Mouse (Mus musculus): Measurements from ENCODE around the gene 4930523C07Rik. TPM values are rescaled to one million over a fixed set of nuclear protein-coding genes. Genes with fewer than 3 reads are reported as not detected.

Gene 4930523C07Rik
- polyA plus RNA-seq, 1 experiment, result 10.4 TPM

GRCm38 (mm10) chr1:160045056-160045715 is 1.0 kb downstream of the 4930523C07Rik start:
- H3K4me1 ChIP-seq (ENCODE audit: control insufficient read depth, insufficient read depth, low read length), result no peaks in the 10 kb centered on the region
- no peak for TF ChIP-seq POLR2A (IDR thresholded peaks at IDR 0.05; ENCODE audit: low read depth, low read length)
- no peak for TF ChIP-seq CTCF (IDR thresholded peaks at IDR 0.05; ENCODE audit: borderline replicate concordance, insufficient read depth, low read length)
- H3K27ac ChIP-seq (ENCODE audit: insufficient read depth, low read length), result no peak overlapping the region
- peak overlapping the region; percentile 47 for H3K4me3 ChIP-seq (ENCODE audit: insufficient read depth, low read length)

DNA sequence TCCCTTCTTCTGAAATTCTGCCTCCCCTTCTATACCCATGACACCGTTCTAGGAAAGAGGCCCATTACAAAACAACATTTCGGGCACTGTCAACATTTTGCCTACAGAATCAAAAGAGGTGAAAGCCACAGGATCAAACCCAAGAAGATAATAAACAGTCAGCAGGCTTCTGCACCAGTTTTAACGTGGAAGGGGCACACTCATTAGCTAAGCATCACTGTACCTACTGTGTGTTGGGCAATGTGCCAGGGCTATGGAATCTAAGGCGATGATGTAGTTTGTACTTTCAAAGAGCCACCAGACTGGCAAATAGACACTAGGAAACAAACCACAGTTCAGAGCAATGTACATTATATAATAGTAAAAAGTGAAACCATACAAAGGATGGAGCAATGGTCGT is 1.8 kb downstream of the 4930523C07Rik start:
- Histone ChIP-seq H3K4me1 (ENCODE audit: control insufficient read depth, insufficient read depth, low read length) (no peaks in the 10 kb centered on the region), H3K27ac (ENCODE audit: insufficient read depth, low read length) (no peak overlapping the region), H3K4me3 (ENCODE audit: insufficient read depth, low read length) (no peak overlapping the region)
- TF ChIP-seq POLR2A (IDR thresholded peaks at IDR 0.05; ENCODE audit: low read depth, low read length), result no peak
- no peak for TF ChIP-seq CTCF (IDR thresholded peaks at IDR 0.05; ENCODE audit: borderline replicate concordance, insufficient read depth, low read length)

- Histone ChIP-seq H3K4me3 (ENCODE audit: insufficient read depth, low read length) (no peak overlapping the region), H3K4me1 (ENCODE audit: control insufficient read depth, insufficient read depth, low read length) (no peaks in the 10 kb centered on the region), H3K27ac (ENCODE audit: insufficient read depth, low read length) (no peak overlapping the region)
- TF ChIP-seq POLR2A (IDR thresholded peaks at IDR 0.05; ENCODE audit: low read depth, low read length) (no peak), CTCF (IDR thresholded peaks at IDR 0.05; ENCODE audit: borderline replicate concordance, insufficient read depth, low read length) (no peak)
Observed at GRCm38 (mm10) chr1:160046786-160047185, 2.6 kb downstream of the 4930523C07Rik start.

DNA sequence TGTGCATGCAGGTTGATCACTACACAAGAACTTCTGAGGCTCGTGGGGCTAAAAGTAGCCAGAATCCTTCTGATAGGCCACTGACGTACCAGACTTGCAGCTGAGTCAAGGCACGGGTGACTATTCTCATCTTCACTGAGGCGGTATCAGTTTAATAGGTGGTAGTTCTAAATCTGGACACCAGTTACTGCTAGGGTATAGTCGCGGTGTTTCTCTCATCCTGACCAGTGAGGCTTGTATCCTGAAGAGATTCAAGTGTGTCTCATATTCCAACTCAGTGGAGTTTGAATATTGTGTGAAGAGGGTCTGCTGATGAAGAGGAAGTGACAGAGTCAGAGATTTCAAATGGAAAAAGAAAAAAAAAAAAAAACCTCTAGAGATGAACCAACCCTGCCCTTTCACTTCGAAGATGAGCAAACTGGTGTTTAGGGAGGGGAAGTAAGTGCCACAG is 3.3 kb downstream of the 4930523C07Rik start:
- Histone ChIP-seq H3K4me3 (ENCODE audit: insufficient read depth, low read length) (no peak overlapping the region), H3K4me1 (ENCODE audit: control insufficient read depth, insufficient read depth, low read length) (no peaks in the 10 kb centered on the region), H3K27ac (ENCODE audit: insufficient read depth, low read length) (no peak overlapping the region)
- TF ChIP-seq POLR2A (IDR thresholded peaks at IDR 0.05; ENCODE audit: low read depth, low read length) (no peak), CTCF (IDR thresholded peaks at IDR 0.05; ENCODE audit: borderline replicate concordance, insufficient read depth, low read length) (no peak)

- Histone ChIP-seq H3K4me1 (ENCODE audit: control insufficient read depth, insufficient read depth, low read length) (no peaks in the 10 kb centered on the region), H3K4me3 (ENCODE audit: insufficient read depth, low read length) (no peak overlapping the region), H3K27ac (ENCODE audit: insufficient read depth, low read length) (no peak overlapping the region)
- no peak for TF ChIP-seq CTCF (IDR thresholded peaks at IDR 0.05; ENCODE audit: borderline replicate concordance, insufficient read depth, low read length)
- TF ChIP-seq POLR2A (IDR thresholded peaks at IDR 0.05; ENCODE audit: low read depth, low read length), result no peak
Observed at GRCm38 (mm10) chr1:160049131-160049880, 5.1 kb downstream of the 4930523C07Rik start.

GRCm38 (mm10) chr1:160050898-160051297 is 6.7 kb downstream of the 4930523C07Rik start:
- H3K27ac ChIP-seq (ENCODE audit: insufficient read depth, low read length), result no peak overlapping the region
- H3K4me1 ChIP-seq (ENCODE audit: control insufficient read depth, insufficient read depth, low read length), result no peaks in the 10 kb centered on the region
- TF ChIP-seq CTCF (IDR thresholded peaks at IDR 0.05; ENCODE audit: borderline replicate concordance, insufficient read depth, low read length), result no peak
- no peak for TF ChIP-seq POLR2A (IDR thresholded peaks at IDR 0.05; ENCODE audit: low read depth, low read length)
- no peak overlapping the region for H3K4me3 ChIP-seq (ENCODE audit: insufficient read depth, low read length)

- TF ChIP-seq CTCF (IDR thresholded peaks at IDR 0.05; ENCODE audit: borderline replicate concordance, insufficient read depth, low read length) (no peak), POLR2A (IDR thresholded peaks at IDR 0.05; ENCODE audit: low read depth, low read length) (no peak)
- no peak overlapping the region for H3K4me3 ChIP-seq (ENCODE audit: insufficient read depth, low read length)
- no peak overlapping the region for H3K27ac ChIP-seq (ENCODE audit: insufficient read depth, low read length)
- no peaks in the 10 kb centered on the region for H3K4me1 ChIP-seq (ENCODE audit: control insufficient read depth, insufficient read depth, low read length)
Observed at GRCm38 (mm10) chr1:160052556-160053315, 8.6 kb downstream of the 4930523C07Rik start.

GRCm38 (mm10) chr1:160053510-160054305 is 9.5 kb downstream of the 4930523C07Rik start:
- H3K4me3 ChIP-seq (ENCODE audit: insufficient read depth, low read length), result no peak overlapping the region
- TF ChIP-seq CTCF (IDR thresholded peaks at IDR 0.05; ENCODE audit: borderline replicate concordance, insufficient read depth, low read length) (no peak), POLR2A (IDR thresholded peaks at IDR 0.05; ENCODE audit: low read depth, low read length) (no peak)
- no peak overlapping the region for H3K27ac ChIP-seq (ENCODE audit: insufficient read depth, low read length)
- no peaks in the 10 kb centered on the region for H3K4me1 ChIP-seq (ENCODE audit: control insufficient read depth, insufficient read depth, low read length)

All from embryonic fibroblast, embryonic 13.5 days (primary cell).